Mouse (Mus musculus): ENCODE data around the gene Ikbkg. TPM values are rescaled to one million over a fixed set of nuclear protein-coding genes. Genes with fewer than 3 reads are reported as not detected.
A peak's percentile ranks its signal among the peaks of the same experiment; 100 is the strongest.

The Ikbkg gene
- polyA plus RNA-seq, 1 experiment from 2014 or later = 21.5 TPM

DNA sequence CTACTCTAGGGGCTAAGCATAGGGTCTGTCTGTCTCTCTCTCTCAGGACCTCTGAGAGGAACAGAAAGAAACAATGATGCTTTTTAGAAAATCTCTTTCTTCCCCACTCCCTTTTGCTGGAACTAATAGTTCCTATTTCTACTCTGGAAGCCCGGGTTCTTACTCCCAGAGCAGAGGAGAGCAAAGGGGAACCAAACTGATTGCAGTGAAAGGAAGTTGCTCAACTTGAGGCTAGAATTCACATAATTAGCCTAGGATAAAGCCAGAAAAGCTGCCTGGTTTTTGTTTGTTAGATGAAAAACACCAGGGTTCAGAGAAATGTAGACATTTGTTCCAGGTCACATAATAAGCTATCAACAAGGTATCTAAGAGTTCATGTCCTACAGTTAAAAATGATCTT lies 33.2 kb downstream of the Ikbkg start:
- no peaks in the 10 kb centered on the region for H3K9me3 ChIP-seq (ENCODE audit: control insufficient read depth, low read length)
- H3K36me3 ChIP-seq (ENCODE audit: control insufficient read depth, insufficient read depth, low read length) = no peaks in the 10 kb centered on the region
- 48% methylated on average over 1 of the region's 1 CpGs for WGBS
- no peaks in the 10 kb centered on the region for H3K27me3 ChIP-seq (ENCODE audit: control insufficient read depth, insufficient read depth, low read length)
- H3K9ac ChIP-seq (ENCODE audit: low read length) = no peak overlapping the region
- no peak overlapping the region for H3K27ac ChIP-seq (replicated peaks in 1 of 2; ENCODE audit: control insufficient read depth in 1 of 2, insufficient read depth in 1 of 2, low read depth in 2 of 2, low read length in 2 of 2)
- no peak overlapping the region for H3K4me2 ChIP-seq (ENCODE audit: low read length)
- 0 out of 4 replicates have a peak, but pooled peaks cover 0 to 3% of the 10 kb centered on the region in 2 experiments for H3K4me1 ChIP-seq (ENCODE audit: control insufficient read depth in 2 of 2, insufficient read depth in 2 of 2, low read length in 2 of 2)
- no peak overlapping the region for H3K4me3 ChIP-seq (ENCODE audit: control insufficient read depth in 1 of 2, insufficient read depth in 1 of 2, low read depth in 1 of 2, low read length in 2 of 2)
- ATAC-seq (ENCODE audit: insufficient number of reproducible peaks, insufficient read depth, low FRiP score, low read depth) = no peak

DNA sequence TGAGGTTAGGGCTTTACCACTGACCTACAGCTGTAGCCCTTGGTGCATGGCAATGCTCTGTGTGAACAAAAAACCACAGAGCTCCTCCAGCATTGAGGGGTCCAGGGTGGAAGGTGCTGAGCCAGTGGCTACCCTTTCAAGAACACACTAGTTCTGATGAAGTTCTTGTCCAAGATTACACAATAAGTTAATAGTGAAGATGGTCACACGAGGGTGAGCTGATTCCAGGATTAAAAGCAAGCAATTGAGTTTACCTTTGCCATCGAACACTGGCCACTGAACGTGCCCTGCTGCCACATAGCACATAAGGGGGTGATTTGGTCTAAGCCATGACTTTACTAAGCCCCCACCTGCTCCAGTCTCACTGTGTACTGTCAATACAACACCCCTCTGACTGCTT lies 34.0 kb downstream of the Ikbkg start:
- H3K27ac ChIP-seq (replicated peaks in 1 of 2; ENCODE audit: control insufficient read depth in 1 of 2, insufficient read depth in 1 of 2, low read depth in 2 of 2, low read length in 2 of 2) = no peak overlapping the region
- no peaks in the 10 kb centered on the region for H3K27me3 ChIP-seq (ENCODE audit: control insufficient read depth, insufficient read depth, low read length)
- H3K36me3 ChIP-seq (ENCODE audit: control insufficient read depth, insufficient read depth, low read length) = no peaks in the 10 kb centered on the region
- no peak overlapping the region for H3K4me3 ChIP-seq (ENCODE audit: control insufficient read depth in 1 of 2, insufficient read depth in 1 of 2, low read depth in 1 of 2, low read length in 2 of 2)
- H3K9ac ChIP-seq (ENCODE audit: low read length) = no peak overlapping the region
- no peak for ATAC-seq (ENCODE audit: insufficient number of reproducible peaks, insufficient read depth, low FRiP score, low read depth)
- 73% methylated on average over 3 of the region's 3 CpGs for WGBS
- no peaks in the 10 kb centered on the region for H3K9me3 ChIP-seq (ENCODE audit: control insufficient read depth, low read length)
- H3K4me1 ChIP-seq (ENCODE audit: control insufficient read depth in 2 of 2, insufficient read depth in 2 of 2, low read length in 2 of 2) = 0 out of 4 replicates have a peak, but pooled peaks cover 0 to 3% of the 10 kb centered on the region in 2 experiments
- no peak overlapping the region for H3K4me2 ChIP-seq (ENCODE audit: low read length)

DNA sequence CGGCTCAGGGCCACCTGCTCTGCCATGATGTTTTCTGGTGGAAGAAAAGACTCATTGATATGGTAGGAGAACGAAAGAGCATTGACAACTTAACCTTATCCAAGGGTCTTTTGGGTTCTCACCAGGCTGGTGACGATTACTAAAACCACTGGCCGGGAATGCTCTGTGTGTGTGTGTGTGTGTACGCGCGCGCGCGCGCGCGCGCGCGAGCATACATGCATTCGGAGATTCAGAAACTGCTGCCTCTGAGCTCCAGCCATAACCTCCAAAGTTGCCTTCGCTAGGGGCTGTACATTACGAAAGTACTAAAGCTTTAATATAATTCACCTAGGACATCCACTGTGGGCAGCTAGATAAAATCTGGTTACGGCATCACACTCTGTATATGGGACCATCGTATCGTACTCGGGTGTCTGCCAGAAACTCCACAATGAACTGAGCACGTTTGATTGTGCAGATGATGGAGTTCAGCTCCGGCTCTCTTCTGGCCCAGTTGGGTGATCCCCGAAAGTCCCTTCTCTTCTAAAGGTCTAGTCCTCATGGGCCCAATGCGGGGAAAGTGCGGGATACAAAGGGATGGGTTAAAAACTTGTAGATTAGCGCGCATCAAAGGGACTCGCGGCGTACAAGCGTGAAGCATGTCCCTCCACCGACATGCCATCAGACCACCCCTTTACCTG lies 35.2 kb downstream of the Ikbkg start:
- Histone ChIP-seq H3K27ac (replicated peaks in 1 of 2; ENCODE audit: control insufficient read depth in 1 of 2, insufficient read depth in 1 of 2, low read depth in 2 of 2, low read length in 2 of 2) (peak overlapping the region in 1 of 2 experiments; percentile 91; a peak in 1 of 4 replicates), H3K9me3 (ENCODE audit: control insufficient read depth, low read length) (no peaks in the 10 kb centered on the region), H3K4me3 (ENCODE audit: control insufficient read depth in 1 of 2, insufficient read depth in 1 of 2, low read depth in 1 of 2, low read length in 2 of 2) (peak overlapping the region; percentile 57 to 72), H3K36me3 (ENCODE audit: control insufficient read depth, insufficient read depth, low read length) (peaks cover 7% of the 10 kb centered on the region; the same call in 1 of the 2 replicates), H3K4me2 (ENCODE audit: low read length) (peak overlapping the region; percentile 71), H3K9ac (ENCODE audit: low read length) (peak overlapping the region; percentile 75), H3K27me3 (ENCODE audit: control insufficient read depth, insufficient read depth, low read length) (no peaks in the 10 kb centered on the region), H3K4me1 (ENCODE audit: control insufficient read depth in 2 of 2, insufficient read depth in 2 of 2, low read length in 2 of 2) (0 out of 4 replicates have a peak, but pooled peaks cover 0 to 3% of the 10 kb centered on the region in 2 experiments)
- 31% methylated on average over 35 of the region's 35 CpGs for WGBS
- no peak for ATAC-seq (ENCODE audit: insufficient number of reproducible peaks, insufficient read depth, low FRiP score, low read depth)

GRCm38 (mm10) chrX:74428826-74429276 lies 35.8 kb downstream of the Ikbkg start, which contains the start of gene G6pdx:
G6pdx (minus strand) TSS chrX:74429194.
- Histone ChIP-seq H3K9me3 (ENCODE audit: control insufficient read depth, low read length) (no peaks in the 10 kb centered on the region), H3K27me3 (ENCODE audit: control insufficient read depth, insufficient read depth, low read length) (no peaks in the 10 kb centered on the region), H3K4me3 (ENCODE audit: control insufficient read depth in 1 of 2, insufficient read depth in 1 of 2, low read depth in 1 of 2, low read length in 2 of 2) (peak within 1 kb of the TSS; percentile 57 to 72), H3K4me1 (ENCODE audit: control insufficient read depth in 2 of 2, insufficient read depth in 2 of 2, low read length in 2 of 2) (0 out of 4 replicates have a peak, but pooled peaks cover 0 to 3% of the 10 kb centered on the region in 2 experiments), H3K27ac (replicated peaks in 1 of 2; ENCODE audit: control insufficient read depth in 1 of 2, insufficient read depth in 1 of 2, low read depth in 2 of 2, low read length in 2 of 2) (peak within 1 kb of the TSS; percentile 91 to 92), H3K4me2 (ENCODE audit: low read length) (peak within 1 kb of the TSS; percentile 71), H3K9ac (ENCODE audit: low read length) (peak within 1 kb of the TSS; percentile 75), H3K36me3 (ENCODE audit: control insufficient read depth, insufficient read depth, low read length) (peaks cover 13% of the 10 kb centered on the region)
- WGBS = 18% methylated on average over 24 of the region's 25 CpGs
- ATAC-seq (ENCODE audit: insufficient number of reproducible peaks, insufficient read depth, low FRiP score, low read depth) = peak; percentile 87

DNA sequence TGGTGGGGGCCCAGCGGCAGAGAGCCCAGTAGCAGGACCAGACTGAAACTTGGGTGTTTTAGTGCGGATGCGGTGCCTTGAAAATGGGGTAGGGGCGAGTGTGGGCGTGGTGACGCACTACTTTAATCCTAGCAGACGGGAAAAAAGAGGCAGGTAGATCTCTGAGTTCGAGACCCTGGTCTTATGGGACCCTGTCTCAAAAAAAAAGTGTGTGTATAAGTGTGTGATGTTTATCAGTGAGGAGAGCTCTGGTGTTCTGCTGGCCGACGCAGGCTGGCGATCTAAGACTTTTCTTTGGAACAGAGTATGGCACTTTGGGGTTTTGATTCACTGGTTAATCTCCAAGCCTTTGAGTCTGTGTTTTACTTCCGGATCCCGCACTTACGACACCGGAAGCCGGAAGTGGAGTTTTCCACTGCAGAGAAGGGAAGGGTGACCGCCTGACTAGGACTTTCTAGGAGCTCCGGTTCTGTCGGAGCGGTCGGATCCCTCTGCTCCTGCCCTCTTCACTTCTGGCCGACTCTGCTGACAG lies 36.3 kb downstream of the Ikbkg start:
- H3K9ac ChIP-seq (ENCODE audit: low read length) = peak overlapping the region; percentile 75
- 0 out of 4 replicates have a peak, but pooled peaks cover 0 to 3% of the 10 kb centered on the region in 2 experiments for H3K4me1 ChIP-seq (ENCODE audit: control insufficient read depth in 2 of 2, insufficient read depth in 2 of 2, low read length in 2 of 2)
- H3K4me2 ChIP-seq (ENCODE audit: low read length) = peak overlapping the region; percentile 71
- H3K9me3 ChIP-seq (ENCODE audit: control insufficient read depth, low read length) = no peaks in the 10 kb centered on the region
- ATAC-seq (ENCODE audit: insufficient number of reproducible peaks, insufficient read depth, low FRiP score, low read depth) = 0 out of 2 replicates have a peak, but pooled peaks have one; percentile 24
- H3K27me3 ChIP-seq (ENCODE audit: control insufficient read depth, insufficient read depth, low read length) = no peaks in the 10 kb centered on the region
- H3K27ac ChIP-seq (replicated peaks in 1 of 2; ENCODE audit: control insufficient read depth in 1 of 2, insufficient read depth in 1 of 2, low read depth in 2 of 2, low read length in 2 of 2) = peak overlapping the region; percentile 91 to 92
- 19% methylated on average over 22 of the region's 22 CpGs for WGBS
- peak overlapping the region; percentile 57 to 72 for H3K4me3 ChIP-seq (ENCODE audit: control insufficient read depth in 1 of 2, insufficient read depth in 1 of 2, low read depth in 1 of 2, low read length in 2 of 2)
- H3K36me3 ChIP-seq (ENCODE audit: control insufficient read depth, insufficient read depth, low read length) = peaks cover 18% of the 10 kb centered on the region

DNA sequence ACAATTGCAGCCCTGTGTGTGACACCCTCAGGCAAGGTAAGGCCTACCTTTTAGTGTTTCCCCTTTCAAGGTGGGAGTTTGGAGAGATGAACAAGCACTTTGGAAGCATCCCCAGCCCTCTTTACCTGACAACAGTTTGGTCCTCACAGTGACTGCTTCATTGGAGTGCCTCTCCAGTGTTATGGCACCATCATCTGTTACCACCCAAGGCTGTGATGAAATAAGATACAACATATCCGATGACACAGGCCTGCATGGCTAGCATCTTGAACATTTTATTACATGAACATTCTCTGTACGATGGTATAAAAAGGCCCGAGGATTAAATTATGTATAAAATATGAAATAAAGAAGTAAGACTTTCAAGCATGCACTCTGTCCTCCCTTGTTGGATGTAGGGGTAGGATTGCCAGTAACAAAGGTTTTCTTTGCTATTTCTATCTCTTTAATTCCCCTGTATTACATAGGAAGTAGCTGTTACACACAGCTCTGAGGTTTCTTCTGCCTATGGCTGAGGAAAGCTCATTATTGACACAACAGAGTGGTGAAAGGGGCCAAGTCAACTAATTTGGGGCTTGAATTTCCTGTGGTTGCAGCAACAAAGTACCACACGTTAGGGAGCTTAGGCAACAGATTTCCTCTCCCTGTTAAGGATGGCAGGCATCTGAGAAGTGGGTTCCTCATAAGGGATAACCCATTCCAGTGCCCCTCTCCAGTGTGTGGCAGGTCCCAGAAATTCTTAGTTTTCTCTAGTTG lies 58.2 kb downstream of the Ikbkg start:
- H3K27me3 ChIP-seq (ENCODE audit: control insufficient read depth, insufficient read depth, low read length) = no peaks in the 10 kb centered on the region
- H3K9me3 ChIP-seq (ENCODE audit: control insufficient read depth, low read length) = no peaks in the 10 kb centered on the region
- no peak overlapping the region for H3K9ac ChIP-seq (ENCODE audit: low read length)
- WGBS = 68% methylated on average over 4 of the region's 4 CpGs
- H3K36me3 ChIP-seq (ENCODE audit: control insufficient read depth, insufficient read depth, low read length) = peaks cover 38% of the 10 kb centered on the region
- no peak overlapping the region for H3K27ac ChIP-seq (replicated peaks in 1 of 2; ENCODE audit: control insufficient read depth in 1 of 2, insufficient read depth in 1 of 2, low read depth in 2 of 2, low read length in 2 of 2)
- no peak overlapping the region for H3K4me2 ChIP-seq (ENCODE audit: low read length)
- no peak for ATAC-seq (ENCODE audit: insufficient number of reproducible peaks, insufficient read depth, low FRiP score, low read depth)
- H3K4me3 ChIP-seq (ENCODE audit: control insufficient read depth in 1 of 2, insufficient read depth in 1 of 2, low read depth in 1 of 2, low read length in 2 of 2) = no peak overlapping the region
- no peaks in the 10 kb centered on the region for H3K4me1 ChIP-seq (ENCODE audit: control insufficient read depth in 2 of 2, insufficient read depth in 2 of 2, low read length in 2 of 2)

DNA sequence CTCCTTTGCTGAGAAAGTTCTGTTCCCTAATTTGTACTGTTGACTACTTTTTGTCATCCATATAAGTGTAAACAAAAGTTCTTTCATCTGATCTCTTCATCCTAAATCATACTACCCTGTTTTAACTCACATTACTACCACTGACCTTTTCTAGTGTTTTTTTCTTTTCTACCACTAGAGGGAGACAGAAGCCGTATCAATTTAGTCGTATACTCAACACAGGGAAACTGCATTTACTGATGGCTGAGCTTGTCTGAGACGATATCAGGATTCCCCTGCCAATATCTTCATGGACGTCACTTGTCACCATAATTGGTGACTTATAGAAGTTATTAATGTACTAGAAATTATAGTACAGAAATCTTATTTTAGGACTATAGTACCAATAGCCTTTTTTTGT lies 59.7 kb downstream of the Ikbkg start:
- Histone ChIP-seq H3K27me3 (ENCODE audit: control insufficient read depth, insufficient read depth, low read length) (no peaks in the 10 kb centered on the region), H3K36me3 (ENCODE audit: control insufficient read depth, insufficient read depth, low read length) (peaks cover 29% of the 10 kb centered on the region), H3K4me2 (ENCODE audit: low read length) (no peak overlapping the region), H3K4me3 (ENCODE audit: control insufficient read depth in 1 of 2, insufficient read depth in 1 of 2, low read depth in 1 of 2, low read length in 2 of 2) (no peak overlapping the region), H3K4me1 (ENCODE audit: control insufficient read depth in 2 of 2, insufficient read depth in 2 of 2, low read length in 2 of 2) (no peaks in the 10 kb centered on the region), H3K27ac (replicated peaks in 1 of 2; ENCODE audit: control insufficient read depth in 1 of 2, insufficient read depth in 1 of 2, low read depth in 2 of 2, low read length in 2 of 2) (no peak overlapping the region), H3K9ac (ENCODE audit: low read length) (no peak overlapping the region), H3K9me3 (ENCODE audit: control insufficient read depth, low read length) (no peaks in the 10 kb centered on the region)
- WGBS = 17% methylated on average over 4 of the region's 4 CpGs
- ATAC-seq (ENCODE audit: insufficient number of reproducible peaks, insufficient read depth, low FRiP score, low read depth) = no peak

Measured in heart, embryonic 14.5 days (tissue).